Mouse (Mus musculus) limb, embryonic 15.5 days (tissue): Measurements from ENCODE around the gene E2f8. TPM values are rescaled to one million over a fixed set of nuclear protein-coding genes. Genes with fewer than 3 reads are reported as not detected.
A peak's percentile ranks its signal among the peaks of the same experiment; 100 is the strongest.

Experiments
- ATAC-seq: fragments of 200-750 bp; cut with Nextera tagmentation; 2 replicates; pipeline ENCODE4 v1.8.0; 2017; ENCODE audit warnings: low read depth, moderate TSS enrichment; ENCODE audit not compliant: insufficient number of reproducible peaks, low FRiP score, low TSS enrichment
- H3K27ac ChIP-seq: fragments of 300-500 bp; sonication (generic); 2 replicates; pipeline ENCODE4 v1.5.1; 2015; ENCODE audit warnings: moderate library complexity, mild to moderate bottlenecking, inconsistent platforms
- H3K27me3 ChIP-seq: fragments of 300-500 bp; sonication (generic); 2 replicates; pipeline ENCODE4 v1.6.1; 2015; ENCODE audit warnings: inconsistent platforms
- H3K36me3 ChIP-seq: fragments of 300-500 bp; sonication (generic); 2 replicates; pipeline ENCODE4 v1.6.1; 2015; ENCODE audit warnings: inconsistent platforms
- H3K4me1 ChIP-seq: fragments of 300-500 bp; sonication (generic); 2 replicates; pipeline ENCODE4 v1.6.1; 2015; ENCODE audit warnings: inconsistent platforms
- H3K4me2 ChIP-seq: fragments of 300-500 bp; sonication (generic); 2 replicates; pipeline ENCODE4 v1.6.1; 2015; ENCODE audit warnings: mild to moderate bottlenecking, inconsistent platforms
- H3K4me3 ChIP-seq: fragments of 300-500 bp; sonication (generic); 2 replicates; pipeline ENCODE4 v1.5.1; 2015; ENCODE audit warnings: mild to moderate bottlenecking, inconsistent platforms
- H3K9ac ChIP-seq: fragments of 300-500 bp; sonication (generic); 2 replicates; pipeline ENCODE4 v1.6.1; 2015; ENCODE audit warnings: inconsistent platforms
- H3K9me3 ChIP-seq: fragments of 300-500 bp; sonication (generic); 2 replicates; pipeline ENCODE4 v1.6.1; 2016; ENCODE audit warnings: inconsistent platforms
- WGBS: fragments of 180-500 bp; shearing (Covaris S2); methylation state at CpG from one replicate; pipeline ENCODE4 v1.1.7; 2015; 5-methylcytosine and 5-hydroxymethylcytosine counted together
- polyA plus RNA-seq: library from polyadenylated mRNA; unstranded; fragments of >200 nt; fragmentation: Nextera tagmentation; extraction: Ambion mirVana; gene quantifications from 2 replicates; pipeline ENCODE4 v1.2.1, GENCODE M21; 2015

The E2f8 gene
- polyA plus RNA-seq, 1 experiment from 2014 or later: 16.4 TPM

- Histone ChIP-seq H3K4me3 (no peak overlapping the region), H3K4me1 (0 out of 2 replicates have a peak, but pooled peaks cover 3% of the 10 kb centered on the region), H3K36me3 (0 out of 2 replicates have a peak, but pooled peaks cover 5% of the 10 kb centered on the region), H3K9ac (no peak overlapping the region), H3K27me3 (no peaks in the 10 kb centered on the region), H3K9me3 (no peaks in the 10 kb centered on the region), H3K27ac (peak overlapping the region; percentile 34; the same call in 1 of the 2 replicates), H3K4me2 (no peak overlapping the region)
- ATAC-seq: no peak
- WGBS: 72% methylated on average over 1 of the region's 1 CpGs
Measured at GRCm38 (mm10) chr7:48832735-48833134, 48.7 kb downstream of the E2f8 start.

DNA sequence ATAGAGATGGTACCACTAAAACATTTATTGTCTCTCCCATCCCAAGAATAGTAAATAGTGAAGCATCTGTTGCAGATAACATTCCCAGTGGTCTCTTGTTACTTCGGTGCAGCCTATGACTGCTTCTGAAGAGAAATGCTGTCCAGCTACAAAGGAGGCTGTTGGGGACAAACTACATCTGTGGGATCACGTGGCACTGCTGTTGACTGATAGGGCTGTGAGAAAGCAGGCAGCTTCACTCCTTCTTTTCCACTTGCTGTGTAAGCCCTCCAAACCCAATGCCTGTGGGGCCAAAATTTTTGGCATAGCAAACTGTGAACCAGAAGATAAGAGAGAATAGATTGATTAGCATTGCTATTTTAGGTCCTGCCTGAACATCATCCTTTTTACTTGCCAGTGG is 51.0 kb downstream of the E2f8 start:
- Histone ChIP-seq H3K9ac (no peak overlapping the region), H3K27ac (no peak overlapping the region), H3K4me1 (0 out of 2 replicates have a peak, but pooled peaks cover 3% of the 10 kb centered on the region), H3K27me3 (no peaks in the 10 kb centered on the region), H3K9me3 (no peaks in the 10 kb centered on the region), H3K4me3 (no peak overlapping the region), H3K4me2 (no peak overlapping the region), H3K36me3 (peaks cover 22% of the 10 kb centered on the region)
- WGBS: 35% methylated on average over 2 of the region's 2 CpGs
- ATAC-seq: no peak

- no peak for ATAC-seq
- H3K27me3 ChIP-seq: no peaks in the 10 kb centered on the region
- H3K27ac ChIP-seq: no peak overlapping the region
- peaks cover 32% of the 10 kb centered on the region for H3K36me3 ChIP-seq
- H3K4me3 ChIP-seq: no peak overlapping the region
- 0 out of 2 replicates have a peak, but pooled peaks cover 3% of the 10 kb centered on the region for H3K4me1 ChIP-seq
- H3K9me3 ChIP-seq: no peaks in the 10 kb centered on the region
- whole genome bisulfite sequencing: 78% methylated on average over 5 of the region's 5 CpGs
- no peak overlapping the region for H3K4me2 ChIP-seq
- no peak overlapping the region for H3K9ac ChIP-seq
Measured at GRCm38 (mm10) chr7:48829177-48829910, 52.1 kb downstream of the E2f8 start.

- Histone ChIP-seq H3K9me3 (no peaks in the 10 kb centered on the region), H3K4me3 (no peak overlapping the region), H3K36me3 (peaks cover 63% of the 10 kb centered on the region), H3K4me1 (no peaks in the 10 kb centered on the region), H3K27ac (no peak overlapping the region), H3K27me3 (no peaks in the 10 kb centered on the region), H3K9ac (no peak overlapping the region), H3K4me2 (no peak overlapping the region)
- 86% methylated on average over 6 of the region's 6 CpGs for WGBS
- no peak for ATAC-seq
Measured at GRCm38 (mm10) chr7:48825170-48825569, 56.2 kb downstream of the E2f8 start.

DNA sequence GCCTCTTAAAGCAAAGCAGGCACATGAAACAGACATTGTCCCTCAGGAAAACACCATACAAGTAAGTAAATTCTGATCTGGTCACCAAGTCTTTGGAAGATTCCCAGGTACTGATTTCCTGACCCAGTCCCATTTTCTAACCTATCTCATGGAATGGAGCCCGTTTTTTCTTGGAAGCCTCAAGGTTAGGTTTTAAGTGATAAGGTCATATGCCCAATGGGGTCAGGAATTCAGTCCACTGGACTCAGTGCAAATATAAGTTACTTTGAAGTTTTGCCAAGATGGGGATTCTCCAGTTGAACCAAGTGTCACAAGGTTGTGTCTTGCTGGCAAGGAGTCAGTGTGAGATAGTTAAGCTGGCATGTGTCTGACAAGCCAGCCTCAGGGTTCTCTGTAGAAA is 56.7 kb downstream of the E2f8 start:
- Histone ChIP-seq H3K9ac (no peak overlapping the region), H3K4me1 (no peaks in the 10 kb centered on the region), H3K27me3 (no peaks in the 10 kb centered on the region), H3K27ac (no peak overlapping the region), H3K9me3 (no peaks in the 10 kb centered on the region), H3K4me3 (no peak overlapping the region), H3K36me3 (peaks cover 67% of the 10 kb centered on the region), H3K4me2 (no peak overlapping the region)
- no peak for ATAC-seq
- WGBS: 94% methylated on average over 1 of the region's 1 CpGs

- Histone ChIP-seq H3K4me2 (no peak overlapping the region), H3K9ac (no peak overlapping the region), H3K36me3 (peaks cover 76% of the 10 kb centered on the region), H3K4me3 (no peak overlapping the region), H3K27me3 (no peaks in the 10 kb centered on the region), H3K4me1 (no peaks in the 10 kb centered on the region), H3K27ac (no peak overlapping the region), H3K9me3 (no peaks in the 10 kb centered on the region)
- 95% methylated on average over 3 of the region's 3 CpGs for whole genome bisulfite sequencing
- no peak for ATAC-seq
Measured at GRCm38 (mm10) chr7:48823621-48824020, 57.8 kb downstream of the E2f8 start.

DNA sequence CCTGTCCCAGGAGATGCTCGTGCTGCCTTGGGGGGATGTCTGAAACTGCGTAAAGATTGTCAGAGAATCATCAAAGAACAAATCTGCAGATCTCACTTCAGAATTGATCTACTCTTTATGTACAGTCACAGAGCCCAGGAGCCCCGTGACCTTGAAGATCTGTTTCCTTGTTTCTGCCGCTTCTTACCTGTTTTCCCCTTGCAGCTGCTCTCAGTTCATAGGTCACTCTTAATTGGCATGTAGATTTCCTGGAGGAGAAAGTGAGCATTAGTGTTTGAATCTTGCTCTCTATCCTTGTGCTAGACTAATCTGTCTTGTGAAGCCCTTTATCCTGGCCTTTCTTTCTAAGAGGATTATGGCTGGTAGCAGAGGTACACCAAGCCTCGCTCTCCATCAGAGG is 59.7 kb downstream of the E2f8 start:
- ATAC-seq: no peak
- Histone ChIP-seq H3K27me3 (no peaks in the 10 kb centered on the region), H3K27ac (no peak overlapping the region), H3K9me3 (no peaks in the 10 kb centered on the region), H3K9ac (no peak overlapping the region), H3K4me2 (no peak overlapping the region), H3K4me1 (no peaks in the 10 kb centered on the region), H3K4me3 (no peak overlapping the region), H3K36me3 (peaks cover 80% of the 10 kb centered on the region)
- WGBS: 87% methylated on average over 5 of the region's 5 CpGs

Other genes starting within 250 kb of the E2f8 start
- not detected in 2 replicates for gene Mrgprb3, start 237.8 kb downstream of the E2f8 start, polyA plus RNA-seq
- 26.1 and 29.1 TPM in 2 replicates for gene Zdhhc13, start 92.6 kb downstream of the E2f8 start, polyA plus RNA-seq
- 65.6 and 200 TPM in 2 replicates for gene Csrp3, start 33.6 kb downstream of the E2f8 start, polyA plus RNA-seq
- gene Nav2, start 27.1 kb upstream of the E2f8 start, polyA plus RNA-seq: 16.2 and 17.3 TPM in 2 replicates